Mouse (Mus musculus) midbrain, embryonic 10.5 days (tissue): ENCODE results near the gene Stard13. TPM values are rescaled to one million over a fixed set of nuclear protein-coding genes. Genes with fewer than 3 reads are reported as not detected.

Source experiments
- DNase-seq: peaks from one replicate; pipeline ENCODE4 v3.0.0-alpha.2; 2017; ENCODE audit warnings: low spot score
- H3K27ac ChIP-seq: fragments of 300-500 bp; sonication (generic); replicated peaks from 2 replicates; pipeline ENCODE4 v1.5.1; 2016; ENCODE audit warnings: mild to moderate bottlenecking
- H3K27me3 ChIP-seq: fragments of 300-500 bp; sonication (generic); 2 replicates; pipeline ENCODE4 v1.6.1; 2016; ENCODE audit warnings: low read depth, mild to moderate bottlenecking; ENCODE audit not compliant: poor library complexity, severe bottlenecking
- H3K36me3 ChIP-seq: fragments of 300-500 bp; sonication (generic); 2 replicates; pipeline ENCODE4 v1.6.1; 2016; ENCODE audit warnings: mild to moderate bottlenecking, moderate library complexity
- H3K4me1 ChIP-seq: fragments of 300-500 bp; sonication (generic); 2 replicates; pipeline ENCODE4 v1.6.1; 2016
- H3K4me3 ChIP-seq: fragments of 300-500 bp; sonication (generic); 2 replicates; pipeline ENCODE4 v1.5.1; 2016; ENCODE audit warnings: mild to moderate bottlenecking, moderate library complexity
- H3K9me3 ChIP-seq: fragments of 300-500 bp; sonication (generic); replicated peaks from 2 replicates; pipeline ENCODE4 v1.6.1; 2016; ENCODE audit warnings: mild to moderate bottlenecking
- WGBS: fragments of 180-500 bp; shearing (Covaris S2); methylation state at CpG from one replicate; pipeline ENCODE4 v1.1.7; 2016; 5-methylcytosine and 5-hydroxymethylcytosine counted together
- polyA plus RNA-seq: library from polyadenylated mRNA; unstranded; fragments of >200 nt; fragmentation: Nextera tagmentation; extraction: Ambion mirVana; gene quantifications from 2 replicates; pipeline ENCODE4 v1.2.1, GENCODE M21; 2016

The Stard13 gene
- polyA plus RNA-seq, 1 experiment from 2014 or later = 2.9 TPM

GRCm38 (mm10) chr5:151023461-151023860 lies 210.2 kb downstream of the Stard13 start:
- Histone ChIP-seq H3K36me3 (no peaks in the 10 kb centered on the region), H3K27me3 (no peaks in the 10 kb centered on the region), H3K27ac (peak overlapping the region; percentile 23; the same call in 1 of the 2 replicates), H3K4me3 (peak overlapping the region; percentile 20; the same call in 1 of the 2 replicates), H3K9me3 (no peaks in the 10 kb centered on the region), H3K4me1 (peaks cover 24% of the 10 kb centered on the region)
- 6% methylated on average over 8 of the region's 8 CpGs for WGBS
- DNase-seq = peak; percentile 38

GRCm38 (mm10) chr5:151022939-151023338 lies 210.7 kb downstream of the Stard13 start:
- DNase-seq = no peak
- Histone ChIP-seq H3K27ac (no peak overlapping the region), H3K36me3 (no peaks in the 10 kb centered on the region), H3K27me3 (no peaks in the 10 kb centered on the region), H3K9me3 (no peaks in the 10 kb centered on the region), H3K4me1 (peaks cover 23% of the 10 kb centered on the region), H3K4me3 (no peak overlapping the region)
- WGBS = 18% methylated on average over 1 of the region's 1 CpGs

- DNase-seq = no peak
- no peaks in the 10 kb centered on the region for H3K36me3 ChIP-seq
- no peak overlapping the region for H3K4me3 ChIP-seq
- 82% methylated on average over 7 of the region's 7 CpGs for WGBS
- H3K4me1 ChIP-seq = peaks cover 17% of the 10 kb centered on the region
- no peak overlapping the region for H3K27ac ChIP-seq
- no peaks in the 10 kb centered on the region for H3K27me3 ChIP-seq
- H3K9me3 ChIP-seq = no peaks in the 10 kb centered on the region
Observed at GRCm38 (mm10) chr5:151022026-151022425, 211.6 kb downstream of the Stard13 start.

DNA sequence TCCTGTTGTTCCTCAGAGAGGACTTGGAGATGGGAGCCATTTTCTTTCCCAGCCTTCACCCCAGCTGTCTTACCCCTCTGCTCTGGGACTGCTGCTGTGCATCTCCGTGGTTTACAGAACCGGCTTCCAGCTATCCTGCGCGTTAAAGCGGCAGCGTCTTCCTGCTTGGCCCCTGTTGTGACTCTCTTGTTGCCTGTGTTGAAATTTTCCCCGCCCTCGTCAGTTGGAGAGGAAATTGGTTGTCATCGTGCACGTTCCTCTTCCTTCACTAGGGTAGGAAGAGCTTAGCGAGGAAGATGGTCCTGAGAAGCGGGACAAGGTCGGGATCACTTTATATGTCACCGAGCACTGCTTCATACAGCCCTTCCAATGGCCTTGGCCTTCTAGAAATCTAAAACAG lies 212.8 kb downstream of the Stard13 start:
- 82% methylated on average over 14 of the region's 14 CpGs for WGBS
- Histone ChIP-seq H3K9me3 (no peaks in the 10 kb centered on the region), H3K27me3 (no peaks in the 10 kb centered on the region), H3K27ac (0 out of 2 replicates have a peak overlapping the region, but pooled peaks have one; percentile 23), H3K4me3 (no peak overlapping the region), H3K36me3 (no peaks in the 10 kb centered on the region), H3K4me1 (peaks cover 17% of the 10 kb centered on the region)
- DNase-seq = no peak

- Histone ChIP-seq H3K27me3 (no peaks in the 10 kb centered on the region), H3K4me3 (no peak overlapping the region), H3K27ac (0 out of 2 replicates have a peak overlapping the region, but pooled peaks have one; percentile 23), H3K4me1 (peaks cover 17% of the 10 kb centered on the region), H3K36me3 (no peaks in the 10 kb centered on the region), H3K9me3 (peaks cover under 1% of the 10 kb centered on the region; the same call in 1 of the 2 replicates)
- no peak for DNase-seq
- WGBS = 86% methylated on average over 13 of the region's 13 CpGs
Observed at GRCm38 (mm10) chr5:151020031-151020820, 213.4 kb downstream of the Stard13 start.

DNA sequence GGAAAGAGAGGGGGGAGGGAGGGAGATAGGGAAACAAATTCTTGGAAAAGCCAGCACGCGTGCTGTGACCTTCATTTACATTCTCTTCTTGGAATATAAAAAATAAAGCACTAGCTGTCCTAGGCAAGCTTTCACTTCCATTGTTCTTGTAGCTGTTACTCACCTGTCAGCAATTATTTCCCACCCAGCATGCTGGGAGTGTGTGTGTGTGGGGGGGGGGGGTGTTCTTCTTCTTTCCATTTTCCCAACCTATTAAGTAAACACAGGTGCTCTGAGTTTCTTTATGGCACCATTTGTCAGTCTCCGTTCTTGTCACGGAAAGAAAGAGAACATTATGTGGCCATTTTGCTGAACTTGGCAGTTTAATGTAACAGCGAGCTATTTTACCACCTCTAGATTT lies 214.7 kb downstream of the Stard13 start:
- Histone ChIP-seq H3K36me3 (no peaks in the 10 kb centered on the region), H3K9me3 (peaks cover 12% of the 10 kb centered on the region; the same call in 1 of the 2 replicates), H3K4me3 (no peak overlapping the region), H3K27ac (no peak overlapping the region), H3K27me3 (no peaks in the 10 kb centered on the region), H3K4me1 (peaks cover 15% of the 10 kb centered on the region)
- 83% methylated on average over 5 of the region's 5 CpGs for WGBS
- no peak for DNase-seq

DNA sequence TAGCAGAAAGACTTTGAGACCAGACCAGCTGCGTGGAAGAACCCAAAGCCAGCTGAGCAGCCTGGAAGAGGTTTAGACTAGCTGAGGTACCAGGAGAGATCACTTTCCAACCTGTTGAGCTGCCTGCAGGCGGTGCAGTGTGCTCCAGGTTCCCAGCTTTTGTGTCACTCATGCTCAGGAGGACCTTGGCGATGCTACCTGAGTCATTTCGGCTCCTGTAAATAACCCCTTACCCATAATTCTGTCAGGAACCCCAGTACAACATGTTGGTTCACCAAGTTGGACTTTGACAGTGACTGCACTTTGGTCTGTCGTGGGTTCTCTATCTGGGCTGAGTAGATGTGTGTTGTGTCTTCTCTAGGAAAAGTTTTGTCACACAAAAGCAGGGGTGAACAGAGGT lies 215.2 kb downstream of the Stard13 start:
- H3K27ac ChIP-seq = no peak overlapping the region
- 77% methylated on average over 5 of the region's 5 CpGs for WGBS

GRCm38 (mm10) chr5:151004216-151004755 lies 229.3 kb downstream of the Stard13 start:
- 88% methylated on average over 1 of the region's 1 CpGs for WGBS
- Histone ChIP-seq H3K4me1 (no peaks in the 10 kb centered on the region), H3K27me3 (no peaks in the 10 kb centered on the region), H3K4me3 (no peak overlapping the region), H3K27ac (no peak overlapping the region), H3K36me3 (no peaks in the 10 kb centered on the region), H3K9me3 (no peaks in the 10 kb centered on the region)
- no peak for DNase-seq

More for the DNA sequence above, 215.2 kb downstream of the Stard13 start:
- H3K27me3 ChIP-seq = no peaks in the 10 kb centered on the region
- H3K4me1 ChIP-seq = peaks cover 10% of the 10 kb centered on the region
- no peaks in the 10 kb centered on the region for H3K36me3 ChIP-seq
- H3K4me3 ChIP-seq = no peak overlapping the region
- peaks cover 12% of the 10 kb centered on the region; the same call in 1 of the 2 replicates for H3K9me3 ChIP-seq
- no peak for DNase-seq

DNA sequence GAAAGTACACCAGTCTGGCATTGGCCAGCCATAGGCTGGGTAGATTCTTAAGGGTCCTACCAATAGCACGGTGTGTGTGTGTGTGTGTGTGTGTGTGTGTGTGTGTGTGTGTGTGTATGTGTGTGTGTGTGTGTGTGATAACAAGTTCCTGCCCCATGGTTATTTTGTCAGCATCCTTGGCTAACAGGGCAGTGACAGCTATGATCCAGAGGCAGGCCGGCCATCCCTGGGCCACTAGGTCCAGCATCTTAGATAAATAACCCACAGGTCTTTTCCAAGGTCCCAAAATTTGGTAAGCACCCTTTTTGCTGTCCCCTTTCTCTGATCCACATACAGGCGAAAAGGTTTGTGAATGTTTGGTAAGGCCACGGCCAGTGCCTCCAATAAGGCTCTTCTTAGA lies 231.6 kb downstream of the Stard13 start:
- Histone ChIP-seq H3K9me3 (no peaks in the 10 kb centered on the region), H3K4me1 (no peaks in the 10 kb centered on the region), H3K4me3 (no peak overlapping the region), H3K36me3 (no peaks in the 10 kb centered on the region), H3K27me3 (no peaks in the 10 kb centered on the region), H3K27ac (no peak overlapping the region)
- WGBS = 97% methylated on average over 4 of the region's 4 CpGs
- DNase-seq = no peak

- Histone ChIP-seq H3K27me3 (no peaks in the 10 kb centered on the region), H3K4me3 (no peak overlapping the region), H3K4me1 (no peaks in the 10 kb centered on the region), H3K36me3 (no peaks in the 10 kb centered on the region), H3K27ac (no peak overlapping the region), H3K9me3 (no peaks in the 10 kb centered on the region)
- DNase-seq = no peak
- WGBS = 94% methylated on average over 7 of the region's 7 CpGs
Observed at GRCm38 (mm10) chr5:151001111-151001510, 232.5 kb downstream of the Stard13 start.

DNA sequence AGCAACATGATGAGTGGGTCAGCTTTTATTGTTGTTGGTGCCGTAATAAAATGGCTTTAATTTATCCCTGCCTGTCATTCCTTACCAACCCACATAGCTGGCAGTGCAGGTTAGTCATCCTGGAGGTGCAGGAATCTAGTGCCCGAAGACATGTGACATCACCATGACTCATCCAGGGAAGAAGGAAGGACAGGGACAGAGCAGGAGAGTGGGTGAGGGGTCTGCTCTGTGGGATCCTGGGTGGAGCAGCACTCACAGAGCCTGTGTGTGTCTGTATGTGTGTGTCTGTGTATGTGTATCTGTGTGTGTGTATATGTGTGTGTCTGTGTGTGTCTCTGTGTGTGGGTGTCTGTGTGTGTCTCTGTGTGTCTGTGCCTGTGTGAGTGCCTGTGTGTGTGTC lies 237.1 kb downstream of the Stard13 start:
- 87% methylated on average over 2 of the region's 2 CpGs for WGBS

GRCm38 (mm10) chr5:150994096-150994495 lies 239.5 kb downstream of the Stard13 start:
- WGBS = 91% methylated on average over 7 of the region's 7 CpGs

More for the DNA sequence above, 237.1 kb downstream of the Stard13 start:
- no peak for DNase-seq
- no peaks in the 10 kb centered on the region for H3K36me3 ChIP-seq
- no peak overlapping the region for H3K4me3 ChIP-seq
- H3K9me3 ChIP-seq = no peaks in the 10 kb centered on the region
- H3K27ac ChIP-seq = no peak overlapping the region
- no peaks in the 10 kb centered on the region for H3K27me3 ChIP-seq
- no peaks in the 10 kb centered on the region for H3K4me1 ChIP-seq

More at GRCm38 (mm10) chr5:150994096-150994495, 239.5 kb downstream of the Stard13 start:
- no peaks in the 10 kb centered on the region for H3K4me1 ChIP-seq
- no peaks in the 10 kb centered on the region for H3K36me3 ChIP-seq
- no peak overlapping the region for H3K27ac ChIP-seq
- no peaks in the 10 kb centered on the region for H3K9me3 ChIP-seq
- no peaks in the 10 kb centered on the region for H3K27me3 ChIP-seq
- no peak for DNase-seq
- no peak overlapping the region for H3K4me3 ChIP-seq
